Mouse (Mus musculus): Measurements from ENCODE around the gene Tead1. TPM values are rescaled to one million over a fixed set of nuclear protein-coding genes. Genes with fewer than 3 reads are reported as not detected.

Tead1 gene
- polyA plus RNA-seq, 1 experiment from 2014 or later: 36.2 TPM

GRCm38 (mm10) chr7:112711977-112712376, 32.9 kb downstream of the Tead1 start:
- no peak overlapping the region for H3K4me3 ChIP-seq (ENCODE audit: low read depth, low read length)
- H3K27me3 ChIP-seq (ENCODE audit: control insufficient read depth, insufficient read depth, low read length): no peaks in the 10 kb centered on the region
- no peak overlapping the region for H3K4me2 ChIP-seq (replicated peaks; ENCODE audit: low read depth, low read length)
- no peak overlapping the region for H3K9ac ChIP-seq (replicated peaks; ENCODE audit: low read depth, low read length)
- 84% methylated on average over 5 of the region's 5 CpGs for WGBS
- no peaks in the 10 kb centered on the region for H3K9me3 ChIP-seq (ENCODE audit: control insufficient read depth, low read depth, low read length)
- ATAC-seq (ENCODE audit: insufficient number of reproducible peaks, insufficient read depth, low FRiP score, low read depth): no peak
- H3K36me3 ChIP-seq (ENCODE audit: control insufficient read depth, insufficient read depth, low read length): no peaks in the 10 kb centered on the region
- H3K27ac ChIP-seq (ENCODE audit: low read length): no peak overlapping the region
- peaks cover 15% of the 10 kb centered on the region for H3K4me1 ChIP-seq (ENCODE audit: control insufficient read depth, insufficient read depth, low read length)

- H3K27ac ChIP-seq (ENCODE audit: low read length): no peak overlapping the region
- H3K4me1 ChIP-seq (ENCODE audit: control insufficient read depth, insufficient read depth, low read length): peaks cover 15% of the 10 kb centered on the region
- H3K36me3 ChIP-seq (ENCODE audit: control insufficient read depth, insufficient read depth, low read length): no peaks in the 10 kb centered on the region
- H3K9me3 ChIP-seq (ENCODE audit: control insufficient read depth, low read depth, low read length): no peaks in the 10 kb centered on the region
- 59% methylated on average over 5 of the region's 5 CpGs for WGBS
- no peaks in the 10 kb centered on the region for H3K27me3 ChIP-seq (ENCODE audit: control insufficient read depth, insufficient read depth, low read length)
- no peak overlapping the region for H3K4me3 ChIP-seq (ENCODE audit: low read depth, low read length)
- ATAC-seq (ENCODE audit: insufficient number of reproducible peaks, insufficient read depth, low FRiP score, low read depth): no peak
- H3K9ac ChIP-seq (replicated peaks; ENCODE audit: low read depth, low read length): no peak overlapping the region
- H3K4me2 ChIP-seq (replicated peaks; ENCODE audit: low read depth, low read length): no peak overlapping the region
Measured at GRCm38 (mm10) chr7:112713509-112713908, 34.4 kb downstream of the Tead1 start.

- no peak overlapping the region for H3K4me2 ChIP-seq (replicated peaks; ENCODE audit: low read depth, low read length)
- no peaks in the 10 kb centered on the region for H3K27me3 ChIP-seq (ENCODE audit: control insufficient read depth, insufficient read depth, low read length)
- WGBS: 85% methylated on average over 6 of the region's 6 CpGs
- H3K4me3 ChIP-seq (ENCODE audit: low read depth, low read length): no peak overlapping the region
- peaks cover 22% of the 10 kb centered on the region; the same call in 1 of the 2 replicates for H3K4me1 ChIP-seq (ENCODE audit: control insufficient read depth, insufficient read depth, low read length)
- no peaks in the 10 kb centered on the region for H3K36me3 ChIP-seq (ENCODE audit: control insufficient read depth, insufficient read depth, low read length)
- no peak for ATAC-seq (ENCODE audit: insufficient number of reproducible peaks, insufficient read depth, low FRiP score, low read depth)
- H3K9ac ChIP-seq (replicated peaks; ENCODE audit: low read depth, low read length): no peak overlapping the region
- H3K27ac ChIP-seq (ENCODE audit: low read length): no peak overlapping the region
- H3K9me3 ChIP-seq (ENCODE audit: control insufficient read depth, low read depth, low read length): no peaks in the 10 kb centered on the region
Measured at GRCm38 (mm10) chr7:112714783-112715182, 35.7 kb downstream of the Tead1 start.

GRCm38 (mm10) chr7:112716701-112717100, 37.6 kb downstream of the Tead1 start:
- H3K9ac ChIP-seq (replicated peaks; ENCODE audit: low read depth, low read length): no peak overlapping the region
- no peak overlapping the region for H3K4me3 ChIP-seq (ENCODE audit: low read depth, low read length)
- H3K9me3 ChIP-seq (ENCODE audit: control insufficient read depth, low read depth, low read length): no peaks in the 10 kb centered on the region
- no peak for ATAC-seq (ENCODE audit: insufficient number of reproducible peaks, insufficient read depth, low FRiP score, low read depth)
- no peaks in the 10 kb centered on the region for H3K27me3 ChIP-seq (ENCODE audit: control insufficient read depth, insufficient read depth, low read length)
- 0 out of 2 replicates have a peak overlapping the region, but pooled peaks have one; percentile 15 for H3K27ac ChIP-seq (ENCODE audit: low read length)
- no peaks in the 10 kb centered on the region for H3K36me3 ChIP-seq (ENCODE audit: control insufficient read depth, insufficient read depth, low read length)
- no peak overlapping the region for H3K4me2 ChIP-seq (replicated peaks; ENCODE audit: low read depth, low read length)
- WGBS: 69% methylated on average over 6 of the region's 6 CpGs
- H3K4me1 ChIP-seq (ENCODE audit: control insufficient read depth, insufficient read depth, low read length): peaks cover 29% of the 10 kb centered on the region

- WGBS: 26% methylated on average over 2 of the region's 2 CpGs
- Histone ChIP-seq H3K9me3 (ENCODE audit: control insufficient read depth, low read depth, low read length) (no peaks in the 10 kb centered on the region), H3K4me1 (ENCODE audit: control insufficient read depth, insufficient read depth, low read length) (peaks cover 29% of the 10 kb centered on the region), H3K4me3 (ENCODE audit: low read depth, low read length) (no peak overlapping the region), H3K27ac (ENCODE audit: low read length) (no peak overlapping the region), H3K4me2 (replicated peaks; ENCODE audit: low read depth, low read length) (no peak overlapping the region), H3K27me3 (ENCODE audit: control insufficient read depth, insufficient read depth, low read length) (no peaks in the 10 kb centered on the region), H3K36me3 (ENCODE audit: control insufficient read depth, insufficient read depth, low read length) (no peaks in the 10 kb centered on the region), H3K9ac (replicated peaks; ENCODE audit: low read depth, low read length) (no peak overlapping the region)
- ATAC-seq (ENCODE audit: insufficient number of reproducible peaks, insufficient read depth, low FRiP score, low read depth): no peak
Measured at GRCm38 (mm10) chr7:112717676-112718075, 38.6 kb downstream of the Tead1 start.

- Histone ChIP-seq H3K36me3 (ENCODE audit: control insufficient read depth, insufficient read depth, low read length) (no peaks in the 10 kb centered on the region), H3K9me3 (ENCODE audit: control insufficient read depth, low read depth, low read length) (no peaks in the 10 kb centered on the region), H3K9ac (replicated peaks; ENCODE audit: low read depth, low read length) (no peak overlapping the region), H3K27ac (ENCODE audit: low read length) (peak overlapping the region; percentile 76; the same call in 1 of the 2 replicates), H3K4me1 (ENCODE audit: control insufficient read depth, insufficient read depth, low read length) (peaks cover 29% of the 10 kb centered on the region), H3K4me3 (ENCODE audit: low read depth, low read length) (no peak overlapping the region), H3K27me3 (ENCODE audit: control insufficient read depth, insufficient read depth, low read length) (no peaks in the 10 kb centered on the region), H3K4me2 (replicated peaks; ENCODE audit: low read depth, low read length) (peak overlapping the region; percentile 48; the same call in 1 of the 2 replicates)
- 14% methylated on average over 11 of the region's 11 CpGs for WGBS
- ATAC-seq (ENCODE audit: insufficient number of reproducible peaks, insufficient read depth, low FRiP score, low read depth): no peak
Measured at GRCm38 (mm10) chr7:112719394-112720142, 40.5 kb downstream of the Tead1 start.

- Histone ChIP-seq H3K9me3 (ENCODE audit: control insufficient read depth, low read depth, low read length) (no peaks in the 10 kb centered on the region), H3K9ac (replicated peaks; ENCODE audit: low read depth, low read length) (no peak overlapping the region), H3K4me3 (ENCODE audit: low read depth, low read length) (no peak overlapping the region), H3K36me3 (ENCODE audit: control insufficient read depth, insufficient read depth, low read length) (no peaks in the 10 kb centered on the region), H3K4me1 (ENCODE audit: control insufficient read depth, insufficient read depth, low read length) (peaks cover 29% of the 10 kb centered on the region), H3K27me3 (ENCODE audit: control insufficient read depth, insufficient read depth, low read length) (no peaks in the 10 kb centered on the region), H3K4me2 (replicated peaks; ENCODE audit: low read depth, low read length) (peak overlapping the region; percentile 48), H3K27ac (ENCODE audit: low read length) (peak overlapping the region; percentile 76)
- 5% methylated on average over 23 of the region's 23 CpGs for WGBS
- ATAC-seq (ENCODE audit: insufficient number of reproducible peaks, insufficient read depth, low FRiP score, low read depth): peak; percentile 84
Measured at GRCm38 (mm10) chr7:112720143-112720988, 41.2 kb downstream of the Tead1 start.

GRCm38 (mm10) chr7:112720989-112721337, 41.8 kb downstream of the Tead1 start:
- no peak for ATAC-seq (ENCODE audit: insufficient number of reproducible peaks, insufficient read depth, low FRiP score, low read depth)
- H3K4me1 ChIP-seq (ENCODE audit: control insufficient read depth, insufficient read depth, low read length): peaks cover 29% of the 10 kb centered on the region
- no peak overlapping the region for H3K4me3 ChIP-seq (ENCODE audit: low read depth, low read length)
- H3K9me3 ChIP-seq (ENCODE audit: control insufficient read depth, low read depth, low read length): no peaks in the 10 kb centered on the region
- WGBS: 19% methylated on average over 4 of the region's 4 CpGs
- no peaks in the 10 kb centered on the region for H3K36me3 ChIP-seq (ENCODE audit: control insufficient read depth, insufficient read depth, low read length)
- H3K27me3 ChIP-seq (ENCODE audit: control insufficient read depth, insufficient read depth, low read length): no peaks in the 10 kb centered on the region
- peak overlapping the region; percentile 76 for H3K27ac ChIP-seq (ENCODE audit: low read length)
- H3K9ac ChIP-seq (replicated peaks; ENCODE audit: low read depth, low read length): no peak overlapping the region
- peak overlapping the region; percentile 48; the same call in 1 of the 2 replicates for H3K4me2 ChIP-seq (replicated peaks; ENCODE audit: low read depth, low read length)

All from stomach, embryonic 14.5 days (tissue).